Mouse (Mus musculus) retina, embryonic 14.5 days (tissue): ENCODE measurements at regions not wholly inside any gene's neighbourhood (a gene's known extent, or its start where the extent isn't known, plus 50 kb on each side); places are given as distances from the start of the nearest gene placed in this dataset.

Source experiments
- DNase-seq: peaks from one replicate; pipeline ENCODE4 v3.0.0-alpha.2; 2015; ENCODE audit warnings: low spot score

GRCm38 (mm10) chr10:17273855-17274254 lies 449.2 kb upstream of the Cited2 start:
- DNase-seq = no peak

- no peak for DNase-seq
Measured at GRCm38 (mm10) chr10:17275214-17275613, 447.8 kb upstream of the Cited2 start.

GRCm38 (mm10) chr10:17277911-17278310 lies 445.1 kb upstream of the Cited2 start:
- no peak for DNase-seq

- DNase-seq = no peak
Measured at GRCm38 (mm10) chr10:17284858-17285257, 438.2 kb upstream of the Cited2 start.

- DNase-seq = no peak
Measured at GRCm38 (mm10) chr10:17287141-17287540, 435.9 kb upstream of the Cited2 start.

GRCm38 (mm10) chr10:17288231-17288630 lies 434.8 kb upstream of the Cited2 start:
- DNase-seq = peak; percentile 26

GRCm38 (mm10) chr10:17292331-17292730 lies 430.7 kb upstream of the Cited2 start:
- no peak for DNase-seq

- no peak for DNase-seq
Measured at GRCm38 (mm10) chr10:17294440-17294839, 428.6 kb upstream of the Cited2 start.

- no peak for DNase-seq
Measured at GRCm38 (mm10) chr10:17295157-17295556, 427.9 kb upstream of the Cited2 start.

- DNase-seq = no peak
Measured at GRCm38 (mm10) chr10:17299600-17299999, 423.4 kb upstream of the Cited2 start.

- no peak for DNase-seq
Measured at GRCm38 (mm10) chr10:17326724-17327123, 396.3 kb upstream of the Cited2 start.

GRCm38 (mm10) chr10:17330904-17331606 lies 392.0 kb upstream of the Cited2 start:
- DNase-seq = peak; percentile 53

GRCm38 (mm10) chr10:17331607-17332008 lies 391.4 kb upstream of the Cited2 start:
- DNase-seq = peak; percentile 59

- DNase-seq = peak; percentile 61
Measured at GRCm38 (mm10) chr10:17332025-17332767, 390.8 kb upstream of the Cited2 start.

GRCm38 (mm10) chr10:17332986-17333385 lies 390.0 kb upstream of the Cited2 start:
- DNase-seq = no peak

- DNase-seq = peak; percentile 20
Measured at GRCm38 (mm10) chr10:17333676-17334075, 389.3 kb upstream of the Cited2 start.

- no peak for DNase-seq
Measured at GRCm38 (mm10) chr10:17337217-17337616, 385.8 kb upstream of the Cited2 start.

- DNase-seq = no peak
Measured at GRCm38 (mm10) chr10:17343829-17344228, 379.2 kb upstream of the Cited2 start.

GRCm38 (mm10) chr10:17352202-17352994 lies 370.6 kb upstream of the Cited2 start:
- DNase-seq = no peak

- DNase-seq = no peak
Measured at GRCm38 (mm10) chr10:17355476-17355875, 367.5 kb upstream of the Cited2 start.

- no peak for DNase-seq
Measured at GRCm38 (mm10) chr10:17356041-17356440, 367.0 kb upstream of the Cited2 start.

GRCm38 (mm10) chr10:17362643-17363042 lies 360.4 kb upstream of the Cited2 start:
- no peak for DNase-seq
